Mouse (Mus musculus) ES-E14 (cell line): Measurements from ENCODE around the gene Stox2. TPM values are rescaled to one million over a fixed set of nuclear protein-coding genes. Genes with fewer than 3 reads are reported as not detected.

ENCODE experiments used
- DNase-seq: peaks from one replicate; pipeline ENCODE4 v3.0.0-alpha.2; 2013; ENCODE audit warnings: low read depth, low spot score
- H3K27ac ChIP-seq: 2 replicates; pipeline ENCODE4 v1.5.1; 2012; ENCODE audit warnings: low read depth, mild to moderate bottlenecking, low read length, moderate library complexity, mixed read lengths; ENCODE audit not compliant: poor library complexity, insufficient read depth, severe bottlenecking
- H3K36me3 ChIP-seq: 2 replicates; pipeline ENCODE4 v1.6.1; 2012; ENCODE audit warnings: mild to moderate bottlenecking, low read length, moderate library complexity, mixed read lengths; ENCODE audit not compliant: control insufficient read depth, poor library complexity, insufficient read depth, severe bottlenecking
- H3K4me1 ChIP-seq, 2 experiments: fragments of 150-350 bp in 1 of 2; sonication (generic) in 1 of 2; 2 replicates each; pipeline ENCODE4 v1.6.1; 2012; ENCODE audit warnings: low read length in 2 of 2, mild to moderate bottlenecking in 1 of 2, mixed read lengths in 1 of 2; ENCODE audit not compliant: control insufficient read depth in 2 of 2, insufficient read depth in 2 of 2, poor library complexity in 1 of 2
- H3K4me3 ChIP-seq, 2 experiments: fragments of 150-350 bp in 1 of 2; sonication (generic) in 1 of 2; 2 replicates each; pipeline ENCODE4 v1.5.1; 2012; ENCODE audit warnings: low read length in 2 of 2, low read depth in 1 of 2, mild to moderate bottlenecking in 1 of 2, mixed read lengths in 1 of 2; ENCODE audit not compliant: insufficient read depth in 1 of 2, poor library complexity in 1 of 2, severe bottlenecking in 1 of 2
- H3K9ac ChIP-seq: 2 replicates; pipeline ENCODE4 v1.6.1; 2012; ENCODE audit warnings: low read depth, mild to moderate bottlenecking, low read length, mixed read lengths; ENCODE audit not compliant: poor library complexity, insufficient read depth, severe bottlenecking
- H3K9me3 ChIP-seq: fragments of 150-350 bp; sonication (generic); 2 replicates; pipeline ENCODE4 v1.6.1; 2012; ENCODE audit warnings: low read depth, mild to moderate bottlenecking, low read length; ENCODE audit not compliant: control insufficient read depth, insufficient read depth
- CHD2 ChIP-seq: IDR thresholded peaks from 2 replicates; pipeline ENCODE4 v1.6.1; 2014; ENCODE audit warnings: mild to moderate bottlenecking, low read depth, low read length, inconsistent platforms
- HCFC1 ChIP-seq: IDR thresholded peaks from 2 replicates; pipeline ENCODE4 v1.6.1; 2012; ENCODE audit warnings: low read length, inconsistent platforms, borderline replicate concordance; ENCODE audit not compliant: insufficient read depth
- MAFK ChIP-seq: IDR thresholded peaks from 2 replicates; pipeline ENCODE4 v1.6.1; 2014; ENCODE audit warnings: mild to moderate bottlenecking, low read depth, low read length, inconsistent platforms; ENCODE audit not compliant: insufficient read depth
- ZC3H11A ChIP-seq: IDR thresholded peaks from 2 replicates; pipeline ENCODE4 v1.6.1; 2012; ENCODE audit warnings: low read depth, mild to moderate bottlenecking, inconsistent platforms, low read length, borderline replicate concordance
- ZNF384 ChIP-seq: IDR thresholded peaks from 2 replicates; pipeline ENCODE4 v1.6.1; 2012; ENCODE audit warnings: low read depth, low read length, inconsistent platforms
- in situ Hi-C, 2 experiments: fragments of 600-800 bp; cut with MboI; formaldehyde crosslinking; loops; one replicate each; pipeline ENCODE4 v1.15.1; 2025; ENCODE audit warnings: low sequenced_read_pairs in 2 of 2, inconsistent platforms in 1 of 2; ENCODE audit not compliant: unreplicated experiment in 2 of 2
- total RNA-seq: library from RNA; depleted of rRNA; stranded (reverse); fragments of 300-350 nt; gene quantifications from 2 replicates; pipeline ENCODE4 v1.2.3, GENCODE M21; 2012

Gene Stox2
- total RNA-seq, 1 experiment: 6.8 TPM

DNA sequence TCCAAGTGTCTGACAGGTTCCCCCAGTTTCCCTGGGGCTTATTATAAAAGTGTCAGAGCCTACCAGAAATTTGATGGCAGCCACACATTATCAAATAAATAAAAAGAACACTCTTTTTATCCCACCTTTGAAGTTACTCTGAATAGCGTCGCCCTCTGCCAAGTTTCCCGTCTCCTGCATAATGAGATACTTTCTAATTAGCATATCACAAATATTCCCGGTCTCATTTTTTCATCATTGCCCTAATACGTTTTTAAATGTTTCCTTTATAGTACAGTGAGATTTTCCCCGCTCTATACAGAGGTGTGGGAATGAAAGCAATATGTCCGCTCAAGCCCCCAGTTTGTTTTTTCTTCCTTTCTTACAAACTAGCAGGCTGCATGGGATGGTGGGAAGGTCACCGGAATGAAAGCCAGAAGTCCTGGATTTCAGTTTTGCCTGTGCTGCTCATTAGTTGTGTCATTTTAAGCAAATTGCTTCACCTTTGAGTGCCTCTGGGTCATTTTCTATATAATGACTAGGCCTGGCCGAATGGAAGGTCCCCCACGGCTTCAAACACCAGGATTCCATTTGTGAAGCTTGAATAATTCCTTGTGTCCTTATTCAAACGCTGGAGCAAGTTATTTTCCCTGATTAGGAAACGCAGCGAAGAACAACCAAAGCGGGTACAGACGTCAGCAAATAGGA lies 100.9 kb downstream of the Stox2 start:
- H3K4me1 ChIP-seq: peaks cover 16 to 18% of the 10 kb centered on the region in 2 experiments
- H3K36me3 ChIP-seq: no peaks in the 10 kb centered on the region
- H3K27ac ChIP-seq: no peak overlapping the region
- DNase-seq: no peak
- no peak overlapping the region for H3K9ac ChIP-seq
- in situ Hi-C loops: no loop called here
- no peak overlapping the region for H3K4me3 ChIP-seq
- TF ChIP-seq MAFK: no peak
- H3K9me3 ChIP-seq: no peaks in the 10 kb centered on the region

DNA sequence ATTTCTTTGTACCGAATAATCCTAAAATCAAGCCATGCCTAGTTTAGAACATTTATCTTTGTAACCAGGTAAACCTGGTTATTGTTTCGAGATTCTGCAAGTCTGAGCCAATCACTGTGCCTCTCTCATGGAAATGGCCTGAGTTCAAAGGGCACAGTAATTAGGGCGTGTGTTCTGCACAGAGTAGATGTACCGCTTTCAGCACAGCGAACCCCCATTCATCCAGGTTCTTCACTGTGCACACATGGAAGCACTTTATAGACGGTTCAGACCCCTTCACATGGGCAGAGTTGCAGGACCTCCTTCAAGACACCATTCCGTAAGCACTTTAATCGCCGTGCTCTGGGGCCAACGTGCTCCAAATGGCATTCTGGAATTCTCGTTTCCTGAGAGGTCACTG lies 104.7 kb downstream of the Stox2 start:
- Histone ChIP-seq H3K27ac (no peak overlapping the region), H3K36me3 (no peaks in the 10 kb centered on the region), H3K9me3 (no peaks in the 10 kb centered on the region), H3K4me1 (peaks cover 18 to 28% of the 10 kb centered on the region in 2 experiments), H3K9ac (no peak overlapping the region), H3K4me3 (no peak overlapping the region)
- DNase-seq: no peak
- in situ Hi-C loops: no loop called here
- TF ChIP-seq ZNF384 (no peak), ZC3H11A (no peak), CHD2 (no peak), HCFC1 (no peak), MAFK (no peak)

DNA sequence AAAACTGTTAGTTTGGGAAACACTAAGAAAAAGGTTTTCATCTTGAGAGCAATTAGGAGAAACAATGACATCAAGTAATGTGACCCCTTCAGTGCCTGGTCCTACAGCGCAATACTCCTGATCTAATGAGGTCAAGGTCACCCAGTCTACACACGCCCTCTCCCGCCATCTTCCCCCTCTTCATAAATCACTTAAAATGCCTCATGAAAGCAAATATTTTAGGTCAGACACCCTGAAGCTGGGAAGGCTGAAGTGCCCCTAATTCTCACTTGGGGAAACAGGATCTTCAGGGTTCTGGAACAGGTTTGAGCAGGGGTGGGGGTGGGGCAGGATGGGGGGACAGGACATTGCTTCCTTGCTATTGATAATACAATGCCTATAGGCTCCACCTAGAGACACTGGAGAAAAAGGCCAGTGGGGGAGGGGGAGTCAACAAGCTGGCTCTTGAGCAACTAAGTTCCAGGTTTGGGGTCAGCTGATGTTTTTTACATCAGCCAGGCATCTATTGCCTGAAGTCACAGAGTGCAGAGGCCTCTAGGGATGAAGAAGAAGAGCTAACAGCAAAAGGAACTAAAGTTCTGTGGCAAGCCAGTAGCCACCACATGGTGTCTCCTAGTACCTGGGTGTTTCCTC lies 107.4 kb downstream of the Stox2 start:
- Histone ChIP-seq H3K4me1 (peaks cover 17 to 28% of the 10 kb centered on the region in 2 experiments), H3K27ac (peak overlapping the region; percentile 90), H3K36me3 (no peaks in the 10 kb centered on the region), H3K9me3 (no peaks in the 10 kb centered on the region), H3K4me3 (peak overlapping the region; percentile 6 to 53), H3K9ac (peak overlapping the region; percentile 54)
- in situ Hi-C loops: no loop called here
- TF ChIP-seq CHD2 (peak; percentile 70), ZC3H11A (no peak)
- peak; percentile 66 for DNase-seq

DNA sequence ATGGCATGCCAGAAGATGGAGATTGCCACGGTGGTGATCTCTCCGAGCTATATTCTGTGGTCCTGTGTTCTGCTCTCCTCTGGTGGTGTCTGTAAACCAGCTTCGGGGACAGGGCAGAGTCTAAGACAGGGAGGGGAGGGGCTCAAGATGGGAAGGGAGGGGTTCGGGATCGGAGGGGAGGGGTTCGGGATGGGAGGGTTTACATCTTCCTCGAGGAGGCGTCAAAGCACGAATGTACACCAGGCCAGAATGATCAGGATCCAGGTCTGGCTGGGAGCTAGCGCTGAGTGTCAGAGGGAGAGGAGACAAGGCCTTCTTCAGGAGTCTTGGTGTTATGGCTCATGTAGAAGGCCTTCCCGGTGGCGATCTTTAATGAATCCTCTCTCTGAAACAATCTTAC lies 109.7 kb downstream of the Stox2 start:
- TF ChIP-seq HCFC1 (peak; percentile 51; the same call in 1 of the 2 replicates), ZC3H11A (no peak)
- H3K9ac ChIP-seq: peak overlapping the region; percentile 74
- H3K4me1 ChIP-seq: peaks cover 11 to 24% of the 10 kb centered on the region in 2 experiments; a peak in 3 of 4 replicates

DNA sequence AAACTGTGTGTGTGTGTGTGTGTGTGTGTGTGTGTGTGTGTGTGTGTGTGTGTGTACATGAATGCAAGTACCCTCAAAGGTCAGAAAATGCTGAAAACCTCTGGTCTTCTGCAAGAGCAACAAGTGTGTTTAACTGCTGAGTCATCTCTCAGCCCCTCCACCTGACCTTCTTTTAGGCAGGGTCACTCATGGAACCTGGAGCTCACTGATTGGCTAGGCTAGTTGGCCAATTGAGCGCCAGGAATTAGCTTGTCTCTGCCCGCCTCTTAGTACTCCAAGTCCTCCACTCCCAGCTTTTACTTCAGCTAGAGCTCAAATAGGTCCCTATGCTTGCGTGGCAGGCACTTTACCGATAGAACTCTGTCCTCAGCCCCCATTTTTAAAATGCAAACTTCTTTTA lies 110.2 kb downstream of the Stox2 start:
- no peaks in the 10 kb centered on the region for H3K36me3 ChIP-seq
- H3K9ac ChIP-seq: peak overlapping the region; percentile 74
- peak overlapping the region; percentile 92 for H3K27ac ChIP-seq
- peak overlapping the region; percentile 64 to 86 for H3K4me3 ChIP-seq
- in situ Hi-C loops: no loop called here
- TF ChIP-seq MAFK: peak; percentile 99
- no peak for TF ChIP-seq ZC3H11A
- TF ChIP-seq ZNF384: no peak
- TF ChIP-seq CHD2: no peak
- 0 out of 2 replicates have a peak, but pooled peaks have one; percentile 10 for TF ChIP-seq HCFC1
- H3K9me3 ChIP-seq: no peaks in the 10 kb centered on the region
- H3K4me1 ChIP-seq: peaks cover 10 to 20% of the 10 kb centered on the region in 2 experiments; a peak in 3 of 4 replicates
- peak; percentile 75 for DNase-seq

More for the DNA sequence above, 109.7 kb downstream of the Stox2 start:
- peak; percentile 76 for DNase-seq
- no peaks in the 10 kb centered on the region for H3K9me3 ChIP-seq
- in situ Hi-C loops: no loop called here
- H3K27ac ChIP-seq: peak overlapping the region; percentile 92
- H3K4me3 ChIP-seq: peak overlapping the region; percentile 64 to 86
- H3K36me3 ChIP-seq: no peaks in the 10 kb centered on the region
